Mouse (Mus musculus) forelimb bud, embryonic 11.5 days (tissue): ENCODE data around the gene Grin2a.

Experiments used
- DNase-seq: peaks from one replicate; pipeline ENCODE4 v3.0.0-alpha.2; 2012; ENCODE audit warnings: low read depth, low spot score

The Grin2a gene

DNA sequence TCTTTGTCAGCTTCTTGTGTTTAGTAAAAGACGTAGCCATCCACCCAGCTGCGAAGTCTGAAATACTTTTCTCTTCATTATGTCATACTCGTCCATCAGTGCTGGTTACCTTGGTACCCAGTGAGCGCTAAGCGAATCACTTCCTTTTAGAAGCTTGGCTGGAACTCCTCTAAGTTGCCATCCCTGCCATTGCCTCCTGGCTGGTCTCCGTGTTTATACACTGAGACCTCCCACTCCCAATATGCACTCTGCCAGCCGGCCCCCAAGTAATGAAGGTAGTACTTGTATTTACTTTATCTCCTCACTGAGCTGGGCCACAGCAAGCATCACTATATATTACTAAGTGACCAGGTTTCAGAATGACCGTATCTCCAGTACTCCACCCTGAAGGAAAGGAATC, 242.8 kb downstream of the Grin2a start:
- DNase-seq = no peak

DNA sequence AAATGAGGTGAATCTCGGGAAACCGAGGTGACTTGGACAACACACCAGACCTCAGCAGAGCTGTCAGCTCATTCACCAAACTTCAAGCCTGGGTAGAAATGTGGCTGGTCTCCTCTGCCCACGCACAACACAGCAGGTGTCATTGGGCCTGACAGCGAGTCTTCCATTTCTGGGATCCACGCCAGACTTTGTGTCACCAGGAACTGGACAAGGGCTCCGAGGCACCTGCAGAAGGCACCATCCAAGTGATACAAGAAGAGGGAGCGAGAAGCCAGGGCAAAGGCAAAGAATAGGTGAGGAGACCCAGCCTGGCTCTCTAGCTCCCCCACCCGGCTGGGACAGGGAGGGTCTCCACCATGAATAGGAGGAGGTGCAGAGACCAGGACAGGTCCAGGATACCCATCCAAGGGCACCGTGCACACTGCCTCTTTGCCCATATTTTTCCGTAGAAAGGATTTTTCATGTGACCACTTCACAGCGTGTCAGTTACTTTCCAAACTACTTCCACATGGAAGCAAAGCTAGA, 244.3 kb downstream of the Grin2a start:
- DNase-seq = no peak

DNA sequence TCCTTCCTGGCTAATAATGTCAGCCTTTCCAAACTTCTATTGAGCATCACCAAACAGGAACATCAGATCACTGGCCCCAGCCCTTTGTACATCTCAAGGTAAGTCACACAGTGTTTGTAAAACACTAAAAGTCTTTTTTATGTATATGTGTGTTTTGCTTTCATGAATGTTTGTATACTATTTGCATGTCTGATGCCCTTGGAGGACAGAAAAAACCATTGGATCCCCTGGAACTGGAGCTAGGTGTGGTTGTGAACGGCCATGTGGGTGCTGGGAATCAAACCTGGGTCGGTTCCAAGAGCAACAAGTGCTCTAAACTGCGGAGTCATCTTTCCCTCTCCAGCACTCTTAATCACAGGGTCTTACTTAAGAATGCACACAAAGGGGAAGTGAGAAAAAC, 245.7 kb downstream of the Grin2a start:
- no peak for DNase-seq

DNA sequence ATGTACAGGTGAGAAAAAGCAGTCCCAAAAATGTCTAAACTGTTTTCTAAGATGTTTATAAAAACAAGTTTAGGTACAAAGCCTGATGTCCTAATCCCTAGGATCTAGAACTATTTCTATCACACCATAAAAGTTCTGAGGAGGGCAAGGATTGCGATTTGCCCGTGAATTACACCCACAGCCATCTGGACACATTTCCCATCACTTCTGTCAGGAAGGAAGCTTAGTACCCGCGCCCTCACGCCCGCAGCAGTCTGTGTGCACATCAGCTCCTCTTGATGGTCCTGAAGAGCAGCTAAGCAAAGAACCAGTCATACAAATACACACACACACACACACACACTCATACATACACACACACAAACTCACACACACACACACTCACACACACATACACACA, 252.9 kb downstream of the Grin2a start:
- no peak for DNase-seq

DNA sequence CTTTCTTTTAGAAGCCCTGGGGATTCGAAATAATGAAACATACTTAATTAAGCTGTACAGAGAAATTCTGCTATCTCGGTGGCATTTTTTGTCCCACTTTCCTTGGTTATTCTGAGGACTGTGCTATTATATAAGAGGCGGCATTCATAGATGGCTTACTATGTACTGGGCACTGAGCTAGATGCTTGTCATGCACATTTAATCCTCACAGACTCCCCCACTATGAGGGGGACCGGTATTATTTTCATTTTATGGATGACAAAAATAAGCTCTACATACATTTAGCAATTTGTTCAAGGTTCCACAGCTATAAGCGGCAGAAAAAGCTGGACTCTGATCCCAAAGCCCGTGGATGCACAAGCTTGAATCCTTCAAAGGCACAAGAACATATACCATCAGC, 256.7 kb downstream of the Grin2a start:
- DNase-seq = no peak

DNA sequence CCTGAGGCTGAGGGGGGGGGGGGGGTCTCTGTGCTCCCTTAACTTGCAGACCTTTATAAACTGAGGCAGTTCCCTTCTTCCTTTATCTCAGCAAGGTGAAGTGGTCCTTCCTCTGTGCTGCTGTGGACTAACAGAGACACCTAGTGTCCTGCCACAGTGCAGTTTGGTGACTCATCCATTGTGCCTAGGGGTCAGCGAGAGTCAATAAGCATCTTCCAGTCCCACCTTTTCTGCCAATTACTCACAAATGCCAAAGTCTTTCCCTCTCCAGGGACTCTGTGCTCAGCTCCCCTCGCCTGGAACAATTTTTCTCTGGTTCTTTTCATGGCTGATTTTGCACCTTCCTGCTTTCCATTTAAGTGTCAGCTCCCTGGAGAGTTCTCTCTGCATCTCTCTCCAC, 258.2 kb downstream of the Grin2a start:
- no peak for DNase-seq

DNA sequence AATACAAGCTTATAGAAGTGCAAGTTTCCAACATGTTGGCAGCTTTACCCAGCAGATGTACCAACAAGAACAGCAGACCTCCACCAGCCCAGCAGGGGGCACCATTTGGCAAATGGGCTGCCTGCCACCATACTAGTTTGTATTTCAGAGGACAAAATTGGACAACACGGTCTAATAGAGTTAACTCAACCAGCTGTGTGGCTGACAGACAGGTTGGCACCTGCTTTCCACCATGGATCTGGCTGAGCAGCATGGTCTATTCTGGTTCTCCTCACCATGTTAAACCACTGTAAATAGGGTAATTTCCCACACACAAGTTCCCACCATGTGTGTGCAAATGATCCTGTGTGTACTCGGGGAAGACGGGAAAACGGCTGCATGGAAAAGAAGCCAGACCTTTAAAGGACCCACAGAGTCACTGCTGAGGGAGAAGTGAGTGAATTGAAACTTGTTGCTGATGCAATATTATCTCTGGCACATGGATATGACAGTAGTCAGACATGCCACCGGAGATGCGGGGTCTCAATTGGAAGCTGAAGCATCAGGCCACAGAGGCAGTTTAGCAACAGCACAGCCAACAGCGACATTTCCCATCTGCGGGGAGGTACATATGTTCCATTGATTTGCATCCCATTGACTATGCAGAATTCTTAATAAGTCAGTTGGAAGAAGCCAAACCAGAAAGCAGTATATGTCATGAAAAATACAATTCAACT, 259.8 kb downstream of the Grin2a start:
- no peak for DNase-seq

DNA sequence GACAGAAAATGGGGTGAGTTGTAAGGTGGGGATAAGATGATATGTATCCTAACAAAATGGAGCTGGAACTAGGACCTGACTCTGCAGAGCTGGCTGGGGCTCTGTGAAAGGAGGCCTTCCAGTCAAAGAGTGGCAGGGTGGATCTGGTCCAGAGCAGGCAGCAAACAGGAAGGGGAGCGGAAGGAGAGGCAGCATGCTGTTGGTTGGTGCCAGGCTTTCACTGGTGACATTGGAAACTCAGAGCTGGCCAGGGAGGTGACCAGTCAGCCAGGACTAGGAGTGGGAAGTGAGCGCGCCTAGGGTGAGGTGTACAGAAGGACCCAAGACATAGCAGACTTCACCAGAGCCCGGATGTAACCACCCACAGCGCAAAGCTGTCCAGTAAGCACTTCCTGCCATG, 267.8 kb downstream of the Grin2a start:
- no peak for DNase-seq

DNA sequence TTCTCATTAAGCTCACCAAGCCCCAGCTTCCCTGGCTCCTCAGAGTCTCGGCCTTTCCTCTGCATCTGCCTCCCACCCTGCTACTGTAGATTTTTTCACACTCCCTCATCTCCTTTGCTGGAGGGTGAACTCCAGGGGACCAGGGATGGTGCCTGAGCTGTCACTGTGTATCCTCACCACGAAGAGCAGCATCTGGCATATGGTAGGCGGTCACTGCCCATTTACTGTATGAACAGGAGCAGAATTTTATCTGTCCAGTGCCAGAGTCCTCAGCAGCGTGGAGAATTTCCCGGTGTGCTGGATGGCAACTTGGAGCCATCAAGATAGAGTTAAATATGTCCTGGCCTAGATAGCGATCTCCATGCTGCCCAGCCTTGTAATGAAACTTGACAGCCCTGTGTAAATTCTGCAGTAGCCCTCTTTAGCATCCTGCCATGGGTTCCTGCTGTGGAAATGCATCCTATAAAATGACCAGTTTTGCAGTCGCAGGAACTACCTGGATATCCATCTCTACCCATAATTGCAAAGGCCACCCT, 269.7 kb downstream of the Grin2a start:
- DNase-seq = no peak

DNA sequence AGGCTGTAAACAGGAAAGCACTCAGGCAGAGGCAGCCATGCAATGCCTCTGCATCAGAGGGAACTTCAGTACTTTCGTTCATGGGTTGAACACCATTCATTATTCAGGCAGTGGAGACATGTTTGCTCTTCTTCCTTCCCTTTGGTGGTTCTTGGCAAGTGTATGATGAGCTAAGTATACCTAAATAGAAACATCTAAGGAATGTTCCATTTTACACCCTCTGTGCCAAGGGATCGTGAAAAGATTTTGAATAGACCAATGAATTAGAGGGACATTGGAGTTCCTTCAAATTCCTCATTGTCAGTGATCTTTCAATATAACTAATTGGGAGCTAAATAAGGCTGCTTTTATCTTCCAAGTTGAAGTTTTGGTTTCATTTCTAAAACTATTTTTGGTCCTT, 284.0 kb downstream of the Grin2a start:
- DNase-seq = no peak

DNA sequence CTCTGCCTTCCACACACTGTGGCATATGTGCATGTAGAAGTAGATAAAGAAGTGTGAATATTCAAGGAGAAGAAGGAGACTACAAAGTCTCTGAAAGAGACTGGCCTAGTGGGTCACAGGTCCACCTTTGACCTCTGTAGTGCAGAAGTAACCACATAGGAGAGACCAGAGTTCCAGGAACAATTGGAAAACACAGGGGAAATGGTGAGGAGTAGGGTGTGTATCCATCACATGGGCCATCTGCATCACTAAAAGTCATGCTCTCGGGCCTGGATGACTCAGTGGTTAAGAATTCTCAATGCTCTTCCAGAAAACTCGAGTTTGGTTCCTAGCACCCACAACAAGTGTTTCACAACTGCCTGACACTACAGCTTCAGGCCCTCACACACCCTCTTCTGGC, 285.4 kb downstream of the Grin2a start:
- no peak for DNase-seq

DNA sequence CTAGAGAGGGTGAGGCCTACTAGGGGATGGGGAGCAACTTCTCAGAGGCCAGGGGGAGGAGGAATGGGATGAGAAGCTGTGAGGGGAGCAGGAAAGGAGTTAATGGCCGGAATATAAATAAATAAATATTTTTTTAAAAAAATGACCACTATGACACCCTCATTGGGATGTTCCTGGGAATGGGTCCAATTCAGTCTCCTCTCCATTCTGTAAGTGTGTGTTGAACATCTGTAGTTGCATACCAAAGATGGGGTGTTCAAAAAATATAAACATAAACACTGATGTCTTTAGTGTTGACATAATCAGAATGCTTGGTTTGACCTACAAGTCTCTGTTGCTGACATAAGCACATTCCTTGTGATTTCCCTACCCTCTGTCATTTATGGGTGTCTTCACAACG, 298.2 kb downstream of the Grin2a start:
- no peak for DNase-seq

DNA sequence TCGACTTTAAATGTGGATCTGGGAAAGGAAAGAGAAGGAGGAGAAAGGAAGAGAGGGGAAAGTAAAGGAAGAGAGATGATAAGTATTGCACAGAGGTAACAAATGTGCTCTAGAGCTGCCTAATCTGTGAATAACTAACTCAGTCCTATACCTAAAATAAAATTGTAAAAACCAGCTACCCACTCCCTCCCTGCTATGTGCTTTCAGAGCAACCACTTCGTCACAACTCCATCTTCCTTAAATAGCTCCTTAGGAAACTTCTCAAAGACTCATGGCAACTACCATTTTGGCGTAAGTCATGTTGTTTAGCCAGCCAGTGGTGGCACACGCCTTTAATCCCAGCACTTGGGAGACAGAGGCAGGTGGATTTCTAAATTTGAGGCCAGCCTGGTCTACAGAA, 301.3 kb downstream of the Grin2a start:
- DNase-seq = no peak

DNA sequence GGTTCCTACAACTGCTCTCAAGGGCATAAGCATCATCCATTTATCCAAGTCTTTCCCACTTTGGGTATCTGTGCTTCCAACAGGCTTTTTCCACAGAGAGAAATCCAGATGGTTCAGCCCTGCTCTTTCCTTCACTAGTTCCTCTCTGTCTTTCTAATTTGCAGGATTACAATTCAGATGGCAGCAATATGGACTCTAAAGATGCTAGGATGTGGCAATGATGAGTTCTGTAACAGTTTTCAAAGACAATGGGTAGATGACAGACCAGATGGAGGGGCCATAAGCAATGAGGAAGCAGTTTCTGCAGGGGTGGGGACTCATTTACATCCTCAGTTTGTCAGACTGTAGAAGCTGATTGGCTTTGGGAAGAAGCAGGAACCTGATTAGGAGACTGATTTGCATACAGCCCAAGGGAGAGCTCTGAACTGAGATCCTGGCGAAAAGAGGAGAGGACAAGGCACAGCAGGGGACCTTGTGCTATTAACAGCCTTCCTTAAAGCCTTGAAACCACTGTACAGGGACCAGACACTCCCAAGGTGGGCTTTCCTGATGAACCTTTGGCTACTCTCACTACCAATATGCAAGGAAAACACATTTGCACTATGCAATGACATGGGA, 306.7 kb downstream of the Grin2a start:
- DNase-seq = no peak

DNA sequence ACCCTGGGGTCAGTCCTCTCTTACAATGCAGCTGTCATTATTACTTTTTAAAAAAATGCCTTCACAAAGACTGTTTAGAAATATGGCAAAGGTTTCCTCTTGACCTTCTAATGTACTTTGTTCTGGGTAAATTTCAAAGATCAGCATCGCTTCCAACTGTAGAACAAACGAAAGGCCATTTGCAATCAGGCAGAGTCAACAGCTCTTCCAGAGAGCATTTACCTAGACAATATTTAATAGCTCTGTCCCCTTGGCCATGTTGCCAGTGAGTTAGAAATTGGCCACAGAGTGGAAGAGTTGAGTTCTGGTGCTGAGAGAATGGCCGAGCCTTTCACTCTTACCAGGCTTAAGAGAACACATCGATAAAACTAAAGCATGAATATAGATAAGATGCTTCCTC, 314.8 kb downstream of the Grin2a start:
- no peak for DNase-seq

DNA sequence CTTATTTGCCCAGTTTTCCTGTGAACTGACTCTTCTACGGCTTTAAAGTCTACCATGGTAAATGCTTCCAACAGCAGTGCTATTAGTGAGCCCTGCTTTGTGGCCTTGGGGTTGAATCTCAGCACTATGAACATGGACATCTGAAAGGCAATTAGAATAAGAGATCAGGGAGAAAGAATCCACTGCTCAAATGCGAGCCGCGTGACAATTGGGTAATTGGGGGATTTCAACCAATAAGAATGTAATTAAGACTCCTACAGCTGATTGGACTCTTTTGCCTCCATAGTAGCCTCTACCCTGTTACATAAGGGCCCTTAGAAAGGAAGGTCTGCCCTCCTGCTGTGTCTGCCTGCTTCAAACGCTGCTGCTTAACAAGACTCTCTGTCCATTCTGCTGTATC, 315.4 kb downstream of the Grin2a start:
- DNase-seq = no peak

DNA sequence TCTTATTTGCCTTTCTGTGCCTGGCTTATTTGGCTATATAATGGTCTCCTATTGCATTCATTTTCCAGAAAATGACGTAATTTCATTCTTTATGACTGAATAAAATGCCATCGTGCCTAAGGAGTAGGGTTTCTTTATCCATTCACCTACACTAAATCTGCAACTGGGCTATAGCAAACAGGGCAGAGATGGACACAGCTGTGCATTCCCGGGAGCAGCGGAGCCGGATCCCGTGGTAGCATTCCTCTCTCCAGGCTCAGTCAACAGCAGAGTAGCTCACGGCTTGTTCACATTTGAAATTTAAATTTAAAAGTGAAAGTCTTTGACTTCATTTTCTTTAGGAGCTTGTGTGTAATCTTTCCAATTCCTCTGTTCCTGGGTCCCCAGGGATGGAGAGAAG, 316.6 kb downstream of the Grin2a start:
- no peak for DNase-seq

DNA sequence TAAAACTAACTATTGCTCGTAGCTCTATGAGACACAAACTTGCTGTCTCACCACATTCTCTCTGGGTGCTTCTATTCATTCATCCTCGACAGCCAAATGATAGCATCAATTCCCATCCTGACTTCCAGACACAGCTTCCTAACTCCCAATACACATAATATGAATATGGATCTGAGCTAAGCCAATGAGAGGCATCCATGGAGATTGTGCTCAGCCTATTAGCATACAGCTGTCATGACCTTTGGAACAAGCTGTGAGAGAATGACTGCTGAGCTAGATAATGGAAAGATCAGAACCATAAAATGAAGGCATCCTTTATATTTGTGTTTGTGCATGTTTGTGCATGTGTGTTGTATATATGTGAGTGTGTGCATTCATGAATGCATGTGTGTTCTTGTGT, 323.0 kb downstream of the Grin2a start:
- DNase-seq = no peak

DNA sequence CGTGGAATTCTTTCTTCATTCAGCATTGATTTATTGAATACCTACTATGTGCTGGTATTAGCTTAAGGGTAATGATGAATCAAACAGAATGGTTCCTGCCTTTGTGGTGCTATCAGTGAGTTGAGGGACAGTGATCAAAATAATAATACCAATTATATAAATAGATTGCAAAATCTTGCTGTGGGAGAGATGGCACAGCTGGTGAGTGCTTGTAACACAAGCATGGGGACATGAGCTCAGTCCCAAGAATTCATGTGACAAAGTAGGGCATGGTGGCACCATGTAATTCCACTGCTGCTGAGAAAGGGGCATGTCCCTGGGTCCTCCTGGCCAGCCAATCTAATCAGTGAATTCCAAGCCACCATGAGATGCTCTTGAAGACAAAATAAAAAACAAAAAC, 324.1 kb downstream of the Grin2a start:
- DNase-seq = no peak

DNA sequence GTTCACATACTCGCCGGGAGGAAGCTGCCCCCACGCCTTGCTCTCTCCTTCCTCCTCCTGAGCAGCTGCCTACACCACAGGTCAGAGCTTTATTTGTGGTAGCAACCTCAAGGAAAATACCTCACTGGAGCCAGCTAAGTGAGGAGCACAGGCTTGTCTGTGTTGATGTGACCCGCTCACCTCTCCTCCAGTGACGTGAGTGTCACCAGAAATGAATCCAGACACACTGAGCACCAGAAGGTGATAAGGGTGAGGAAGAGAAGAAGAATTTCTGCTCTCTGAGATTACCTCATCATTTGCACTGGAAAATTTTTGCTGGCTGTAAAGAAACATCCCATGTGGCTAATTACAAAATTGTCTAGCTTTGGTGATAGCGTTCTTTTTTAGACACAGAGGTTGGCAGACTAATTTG, 324.6 kb downstream of the Grin2a start:
- DNase-seq = no peak

DNA sequence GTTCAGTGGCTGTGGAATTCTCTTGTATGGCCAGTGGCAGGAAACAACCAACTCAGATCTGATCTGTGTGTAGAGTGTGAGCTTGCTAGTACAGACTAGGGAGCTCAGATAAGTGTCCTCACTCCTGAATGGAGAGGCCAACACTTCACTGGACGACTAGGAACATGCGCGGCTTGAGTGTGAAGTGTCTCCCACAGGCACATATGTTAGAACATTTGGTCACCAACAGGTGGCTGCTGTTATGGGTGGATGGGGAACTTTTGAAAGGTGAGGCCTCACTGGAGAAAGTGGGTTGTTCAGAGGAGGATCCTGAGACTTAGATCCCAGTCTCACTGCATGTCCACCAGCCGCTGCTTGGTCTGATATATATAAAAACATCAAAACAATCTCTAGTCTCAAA, 329.5 kb downstream of the Grin2a start:
- DNase-seq = no peak

DNA sequence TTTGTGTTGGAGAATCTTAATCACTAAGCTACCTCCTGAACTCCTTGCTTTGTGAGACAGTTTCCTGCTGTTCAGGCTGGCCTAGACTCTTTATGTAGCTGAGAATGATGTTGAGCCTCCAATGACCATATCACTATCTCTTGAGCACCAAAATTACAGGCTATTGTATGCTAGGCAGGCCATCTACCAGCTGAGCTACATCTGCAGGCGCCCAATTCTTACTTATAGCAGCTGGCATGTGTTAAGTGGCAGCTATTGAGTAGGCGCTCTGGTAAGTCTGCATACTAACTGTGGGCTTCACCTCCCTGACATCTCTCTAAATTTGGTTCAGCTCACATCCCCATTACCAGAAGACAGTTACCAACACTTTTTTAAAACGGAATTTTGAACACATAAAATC, 331.3 kb downstream of the Grin2a start:
- DNase-seq = no peak

DNA sequence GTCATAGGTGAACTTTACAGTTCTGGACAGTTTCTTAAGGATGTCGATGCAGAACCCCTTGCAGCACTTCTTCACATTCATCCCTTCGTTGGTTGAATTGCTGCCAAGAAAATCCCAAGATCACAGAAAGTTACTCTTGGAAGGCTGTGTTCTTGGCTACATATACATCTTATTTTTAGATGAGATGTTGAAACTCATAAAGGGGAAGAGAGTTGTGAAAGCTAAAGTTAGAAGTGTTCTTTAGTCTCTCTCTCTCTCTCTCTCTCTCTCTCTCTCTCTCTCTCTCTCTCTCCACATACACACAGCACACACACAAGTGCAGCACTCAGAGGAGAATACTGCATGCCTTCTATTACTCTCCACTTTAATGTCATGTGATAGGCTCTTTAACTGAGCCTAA, 331.9 kb downstream of the Grin2a start:
- no peak for DNase-seq
